Mouse (Mus musculus) liver, adult 2 months (tissue): ENCODE measurements around the gene Smim17.

Experiments
- CTCF ChIP-seq: fragments of 200-500 bp; IDR thresholded peaks from 2 replicates; pipeline ENCODE4 v1.5.1; 2011; ENCODE audit warnings: low read depth, low read length, control low read depth
- POLR2A ChIP-seq: fragments of 200-500 bp; IDR thresholded peaks from 2 replicates; pipeline ENCODE4 v1.6.1; 2011; ENCODE audit warnings: low read length, control low read depth; ENCODE audit not compliant: insufficient read depth; ENCODE audit errors: extremely low read depth

GRCm38 (mm10) chr7:6455868-6456267, 57.4 kb downstream of the Smim17 start, which contains the start of gene Olfr1336:
- TF ChIP-seq POLR2A = no peak
- TF ChIP-seq CTCF = no peak
